Mouse (Mus musculus) myocyte (in vitro differentiated cells): ENCODE data around the gene Emid1. TPM values are rescaled to one million over a fixed set of nuclear protein-coding genes. Genes with fewer than 3 reads are reported as not detected.

Experiments
- H3K27me3 ChIP-seq: one replicate; pipeline ENCODE4 v1.6.1; 2011; ENCODE audit not compliant: control insufficient read depth, insufficient read depth, insufficient read length
- H3K36me3 ChIP-seq: one replicate; pipeline ENCODE4 v1.6.1; 2011; ENCODE audit not compliant: control insufficient read depth, insufficient read depth
- H3K4me2 ChIP-seq: one replicate; pipeline ENCODE4 v1.6.1; 2011; ENCODE audit warnings: low read depth, control low read depth
- H3K4me3 ChIP-seq: one replicate; pipeline ENCODE4 v1.5.1; 2011; ENCODE audit warnings: mild to moderate bottlenecking, control low read depth, moderate library complexity
- H3K79me2 ChIP-seq: one replicate; pipeline ENCODE4 v1.6.1; 2011; ENCODE audit not compliant: control insufficient read depth, insufficient read depth
- H3ac ChIP-seq: one replicate; pipeline ENCODE4 v1.6.1; 2011; ENCODE audit not compliant: control insufficient read depth, insufficient read length
- CEBPB ChIP-seq: IDR thresholded peaks from 2 replicates; pipeline ENCODE4 v1.6.1; 2011; ENCODE audit warnings: mild to moderate bottlenecking, moderate library complexity; ENCODE audit not compliant: poor library complexity, insufficient read depth, severe bottlenecking
- E2F4 ChIP-seq: IDR thresholded peaks from one replicate; pipeline ENCODE4 v1.6.1; 2011; ENCODE audit warnings: mild to moderate bottlenecking, control low read depth, moderate library complexity; ENCODE audit not compliant: insufficient read depth
- MAX ChIP-seq: IDR thresholded peaks from one replicate; pipeline ENCODE4 v1.6.1; 2011; ENCODE audit warnings: low read depth, mild to moderate bottlenecking, control low read depth
- MYOD1 ChIP-seq, 3 experiments: IDR thresholded peaks; one replicate each; pipeline ENCODE4 v1.6.1; 2011; ENCODE audit warnings: control low read depth in 2 of 3, low read depth in 2 of 3, mild to moderate bottlenecking in 2 of 3, moderate library complexity in 1 of 3; ENCODE audit not compliant: insufficient read length in 2 of 3, control insufficient read depth in 1 of 3
- MYOG ChIP-seq, 3 experiments: IDR thresholded peaks; one replicate each; pipeline ENCODE4 v1.6.1; 2011; ENCODE audit warnings: control low read depth in 2 of 3, low read depth in 2 of 3, mild to moderate bottlenecking in 2 of 3; ENCODE audit not compliant: insufficient read length in 2 of 3, control insufficient read depth in 1 of 3, insufficient read depth in 1 of 3
- POLR2A ChIP-seq: IDR thresholded peaks from one replicate; pipeline ENCODE4 v1.6.1; 2011; ENCODE audit warnings: low read depth, mild to moderate bottlenecking, control low read depth, moderate library complexity; ENCODE audit not compliant: insufficient read length
- POLR2AphosphoS2 ChIP-seq: IDR thresholded peaks from one replicate; pipeline ENCODE4 v1.6.1; 2011; ENCODE audit warnings: low read depth, control low read depth; ENCODE audit not compliant: insufficient read length
- REST ChIP-seq: IDR thresholded peaks from one replicate; pipeline ENCODE4 v1.6.1; 2011; ENCODE audit warnings: mild to moderate bottlenecking, control low read depth, moderate library complexity; ENCODE audit not compliant: insufficient read depth, insufficient read length
- SRF ChIP-seq: IDR thresholded peaks from one replicate; pipeline ENCODE4 v1.6.1; 2011; ENCODE audit warnings: low read depth; ENCODE audit not compliant: control insufficient read depth, insufficient read length
- TCF12 ChIP-seq: IDR thresholded peaks from one replicate; pipeline ENCODE4 v1.6.1; 2011; ENCODE audit warnings: mild to moderate bottlenecking, control low read depth; ENCODE audit not compliant: poor library complexity, insufficient read depth, severe bottlenecking
- TCF3 ChIP-seq: IDR thresholded peaks from one replicate; pipeline ENCODE4 v1.6.1; 2011; ENCODE audit warnings: low read depth, control low read depth; ENCODE audit not compliant: insufficient read length
- USF1 ChIP-seq: IDR thresholded peaks from one replicate; pipeline ENCODE4 v1.6.1; 2011; ENCODE audit warnings: low read depth, mild to moderate bottlenecking, control low read depth, moderate library complexity
- polyA plus RNA-seq: library from polyadenylated mRNA; unstranded; fragments of >200 nt; fragmentation: generic; extraction: Trizol; gene quantifications from one replicate; pipeline ENCODE4 v1.2.1, GENCODE M21; 2012; ENCODE audit warnings: missing spikeins

The Emid1 gene
- polyA plus RNA-seq, 1 experiment: 0.04 TPM

DNA sequence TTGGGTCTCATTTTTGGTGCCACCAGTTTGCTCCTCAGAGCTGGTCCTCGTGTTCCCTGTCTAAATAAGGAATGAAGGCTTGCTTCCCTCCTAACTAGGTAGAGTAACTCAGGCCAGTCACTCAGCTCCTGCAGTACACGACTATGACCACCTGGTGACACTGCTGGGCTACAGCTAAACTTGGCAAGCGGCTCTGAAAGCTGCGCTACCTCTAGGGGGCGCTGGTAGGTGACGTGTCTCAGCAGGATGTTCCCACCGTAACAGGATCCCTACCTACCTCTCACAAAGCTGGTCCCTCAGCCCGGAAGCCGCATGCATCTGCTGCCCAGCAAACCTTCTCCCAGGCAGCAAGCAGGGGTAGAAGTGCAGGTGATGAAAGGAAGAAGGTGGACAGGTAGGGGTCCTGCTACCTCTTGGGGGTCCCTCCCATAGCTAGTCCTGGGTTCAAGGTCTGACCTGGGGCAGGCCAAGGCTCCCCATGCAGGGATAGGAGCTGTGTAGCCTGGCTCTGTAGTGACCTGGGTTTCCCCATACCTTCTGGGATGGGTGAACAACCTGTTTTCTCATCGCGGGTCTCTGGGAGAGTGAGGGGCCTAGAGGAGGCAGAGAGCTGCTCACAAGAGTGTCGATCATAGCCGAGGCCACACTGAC, 37.0 kb downstream of the Emid1 start:
- Histone ChIP-seq H3K4me3 (no peak overlapping the region), H3ac (no peak overlapping the region), H3K4me2 (no peak overlapping the region), H3K79me2 (no peaks in the 10 kb centered on the region), H3K36me3 (no peaks in the 10 kb centered on the region), H3K27me3 (no peaks in the 10 kb centered on the region)
- no peak for TF ChIP-seq POLR2A
- no peak for TF ChIP-seq POLR2AphosphoS2
- no peak for TF ChIP-seq MYOG (IDR thresholded peaks at IDR 0.05; ENCODE audit: control insufficient read depth in 1 of 3, insufficient read depth in 1 of 3, insufficient read length in 2 of 3, low read depth in 2 of 3)
- TF ChIP-seq USF1: no peak
- TF ChIP-seq CEBPB: no peak
- no peak for TF ChIP-seq REST
- TF ChIP-seq SRF: no peak

DNA sequence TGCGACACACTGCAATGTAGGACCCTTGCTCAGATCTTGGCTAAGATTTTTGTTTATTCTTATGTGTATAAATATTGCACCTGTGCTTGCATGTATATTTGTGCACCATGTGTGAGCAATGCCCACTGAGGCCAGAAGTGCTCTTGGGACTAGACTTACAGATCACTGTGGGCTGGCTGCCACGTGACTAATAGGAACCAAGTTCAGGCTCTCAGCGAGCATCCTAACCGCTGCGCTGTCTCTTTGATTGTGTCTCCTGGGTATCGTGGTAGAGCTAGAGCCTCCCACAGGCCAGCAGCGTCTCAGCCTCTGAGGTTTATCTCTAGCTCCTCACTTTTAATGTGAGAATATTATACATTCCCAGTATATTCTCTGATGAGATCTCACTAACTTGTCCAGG, 38.4 kb downstream of the Emid1 start:
- Histone ChIP-seq H3ac (no peak overlapping the region), H3K79me2 (no peaks in the 10 kb centered on the region), H3K27me3 (no peaks in the 10 kb centered on the region), H3K4me2 (no peak overlapping the region), H3K36me3 (no peaks in the 10 kb centered on the region), H3K4me3 (no peak overlapping the region)
- peak; percentile 81 for TF ChIP-seq USF1
- TF ChIP-seq CEBPB: no peak
- TF ChIP-seq POLR2AphosphoS2: no peak
- TF ChIP-seq MYOD1 (IDR thresholded peaks at IDR 0.05; ENCODE audit: control insufficient read depth in 1 of 3, insufficient read length in 2 of 3, low read depth in 2 of 3): no peak
- TF ChIP-seq POLR2A: no peak
- TF ChIP-seq MAX: no peak
- TF ChIP-seq REST: no peak

DNA sequence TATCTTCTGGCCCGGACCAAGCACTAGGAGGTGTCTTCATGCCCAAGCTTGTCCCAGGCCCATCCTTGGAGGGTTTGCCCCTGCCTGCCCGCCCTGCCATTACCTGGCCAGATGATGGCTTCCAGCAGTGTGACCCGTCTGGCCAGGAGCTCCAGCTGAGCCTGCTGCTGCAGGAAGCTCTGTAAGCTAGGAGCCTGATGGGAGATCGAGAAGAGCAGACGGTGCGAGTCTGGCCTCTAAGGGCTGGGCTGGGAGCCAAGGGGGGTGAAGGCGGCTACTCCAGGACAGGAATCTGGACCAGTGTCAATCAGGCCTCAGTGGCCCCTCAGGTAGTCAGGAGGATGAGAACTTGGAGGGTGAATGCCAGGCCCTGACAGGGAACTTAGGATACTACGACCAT, 42.6 kb downstream of the Emid1 start:
- H3K36me3 ChIP-seq: no peaks in the 10 kb centered on the region
- TF ChIP-seq MYOD1 (IDR thresholded peaks at IDR 0.05; ENCODE audit: control insufficient read depth in 1 of 3, insufficient read length in 2 of 3, low read depth in 2 of 3): no peak
- no peak for TF ChIP-seq E2F4
- no peak for TF ChIP-seq REST
- no peak for TF ChIP-seq POLR2AphosphoS2
- no peak for TF ChIP-seq CEBPB
- TF ChIP-seq USF1: no peak
- TF ChIP-seq SRF: no peak
- TF ChIP-seq TCF3: no peak
- TF ChIP-seq MYOG (IDR thresholded peaks at IDR 0.05; ENCODE audit: control insufficient read depth in 1 of 3, insufficient read depth in 1 of 3, insufficient read length in 2 of 3, low read depth in 2 of 3): no peak
- no peak for TF ChIP-seq MAX
- no peak for TF ChIP-seq POLR2A
- no peak for TF ChIP-seq TCF12
- no peaks in the 10 kb centered on the region for H3K79me2 ChIP-seq
- H3K4me2 ChIP-seq: no peak overlapping the region
- no peak overlapping the region for H3K4me3 ChIP-seq
- no peaks in the 10 kb centered on the region for H3K27me3 ChIP-seq
- H3ac ChIP-seq: no peak overlapping the region

DNA sequence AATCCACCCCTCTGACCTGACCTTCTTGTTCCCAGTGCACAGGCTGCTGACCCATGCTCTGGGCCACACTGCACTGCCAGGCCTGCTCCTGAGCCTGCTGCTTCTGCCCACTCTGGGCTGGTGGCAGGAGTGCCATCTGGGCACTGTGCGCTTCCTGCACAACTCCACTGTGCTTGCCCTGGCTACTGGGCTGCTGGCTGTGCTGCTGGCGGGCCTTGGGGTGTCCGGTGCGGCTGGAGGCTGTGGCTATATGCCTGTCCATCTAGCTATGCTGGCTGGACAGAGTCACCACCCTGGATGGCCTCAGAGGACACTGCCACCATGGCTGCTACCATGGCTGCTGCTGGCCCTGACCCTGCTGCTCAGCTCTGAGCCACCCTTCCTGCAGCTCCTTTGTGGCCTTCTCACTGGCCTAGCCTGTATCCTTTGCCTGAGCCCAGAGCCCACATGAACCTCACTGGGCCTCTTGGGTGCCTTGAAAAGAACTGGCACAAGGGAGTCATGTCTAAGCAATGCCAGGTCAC, 48.0 kb downstream of the Emid1 start:
- Histone ChIP-seq H3K27me3 (no peaks in the 10 kb centered on the region), H3K4me3 (no peak overlapping the region), H3ac (no peak overlapping the region), H3K36me3 (peaks cover 3% of the 10 kb centered on the region), H3K79me2 (no peaks in the 10 kb centered on the region), H3K4me2 (no peak overlapping the region)
- TF ChIP-seq E2F4: no peak
- TF ChIP-seq MYOD1 (IDR thresholded peaks at IDR 0.05; ENCODE audit: control insufficient read depth in 1 of 3, insufficient read length in 2 of 3, low read depth in 2 of 3): no peak
- TF ChIP-seq TCF12: no peak
- no peak for TF ChIP-seq TCF3
- TF ChIP-seq USF1: no peak
- TF ChIP-seq POLR2A: no peak
- no peak for TF ChIP-seq MAX

DNA sequence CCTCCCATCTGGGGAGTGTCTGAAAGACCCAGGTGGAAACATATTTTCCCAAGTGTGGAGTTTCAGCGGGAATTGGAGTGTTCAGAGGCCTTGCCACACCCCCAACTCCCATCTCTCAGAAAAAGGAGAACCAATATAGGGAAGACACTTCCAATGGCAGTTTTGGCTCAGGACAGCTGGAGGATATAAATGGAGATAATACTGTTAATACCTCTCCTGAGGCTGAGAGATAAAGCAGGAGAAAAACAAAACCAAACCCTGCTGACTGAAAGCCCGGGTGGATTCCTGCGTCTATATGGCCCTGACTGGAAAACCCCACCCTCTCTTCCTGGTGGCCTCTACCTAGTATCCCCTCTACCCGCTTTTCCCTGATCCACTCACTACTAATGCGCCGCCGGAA, 49.7 kb downstream of the Emid1 start:
- Histone ChIP-seq H3K4me3 (no peak overlapping the region), H3K27me3 (no peaks in the 10 kb centered on the region), H3ac (no peak overlapping the region), H3K79me2 (peaks cover 14% of the 10 kb centered on the region), H3K4me2 (no peak overlapping the region), H3K36me3 (peaks cover 3% of the 10 kb centered on the region)
- TF ChIP-seq POLR2AphosphoS2 (no peak), USF1 (no peak), TCF12 (no peak), POLR2A (no peak), REST (no peak)
